Mouse (Mus musculus) left cerebral cortex, adult 9 months (tissue): ENCODE data around the gene Nav2.

Experiments
- DNase-seq, 2 experiments: peaks; one replicate each; pipeline ENCODE4 v3.0.0; 2022; ENCODE audit warnings: low spot score in 2 of 2

Gene Nav2

DNA sequence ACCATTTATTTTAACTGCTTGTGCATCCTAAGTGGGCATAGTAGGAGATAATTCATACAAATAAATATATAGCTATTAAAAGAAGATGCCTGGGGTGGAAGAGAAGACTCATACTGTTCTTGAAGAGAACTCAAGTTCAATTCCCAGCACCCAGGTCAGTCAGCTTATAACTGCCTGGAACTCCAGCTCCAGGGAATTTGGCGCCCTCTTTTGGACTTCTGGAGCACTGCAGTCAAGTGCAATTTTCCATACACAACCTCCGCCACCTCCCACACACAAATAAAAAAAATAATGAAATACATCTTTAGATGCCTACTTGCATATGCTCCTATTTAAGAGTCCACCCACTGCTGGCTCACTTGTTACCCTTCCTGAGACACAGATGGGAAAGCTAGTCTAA, 416.1 kb downstream of the Nav2 start:
- no peak for DNase-seq

DNA sequence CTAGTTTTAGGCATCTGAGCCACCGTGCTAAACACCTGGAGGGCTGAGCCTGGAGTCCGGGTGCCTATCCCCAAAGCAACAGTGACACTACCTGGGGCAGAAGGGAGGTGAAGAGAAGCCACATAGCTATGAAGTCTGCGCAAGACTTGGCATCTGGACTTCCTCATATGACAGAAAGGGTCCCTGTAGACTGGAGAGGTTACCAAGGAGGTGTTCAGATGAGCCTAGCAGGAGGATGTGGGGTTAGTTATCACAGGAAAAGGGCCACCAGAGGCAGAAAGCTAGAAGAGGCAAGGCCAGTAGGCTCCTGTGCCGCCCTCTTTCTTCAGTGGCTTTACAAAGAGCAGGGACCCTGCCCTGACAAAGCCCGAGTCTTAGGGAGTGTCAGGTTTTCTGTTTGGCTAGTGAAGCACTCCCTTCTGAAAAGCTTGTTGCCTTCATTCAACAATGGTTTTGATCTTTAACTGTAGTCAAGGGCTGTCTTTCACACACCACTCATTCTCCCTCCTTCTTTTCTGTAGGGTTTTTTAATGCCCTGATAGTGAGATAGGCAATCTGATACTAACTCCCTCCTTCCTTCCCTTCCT, 417.7 kb downstream of the Nav2 start:
- no peak for DNase-seq

DNA sequence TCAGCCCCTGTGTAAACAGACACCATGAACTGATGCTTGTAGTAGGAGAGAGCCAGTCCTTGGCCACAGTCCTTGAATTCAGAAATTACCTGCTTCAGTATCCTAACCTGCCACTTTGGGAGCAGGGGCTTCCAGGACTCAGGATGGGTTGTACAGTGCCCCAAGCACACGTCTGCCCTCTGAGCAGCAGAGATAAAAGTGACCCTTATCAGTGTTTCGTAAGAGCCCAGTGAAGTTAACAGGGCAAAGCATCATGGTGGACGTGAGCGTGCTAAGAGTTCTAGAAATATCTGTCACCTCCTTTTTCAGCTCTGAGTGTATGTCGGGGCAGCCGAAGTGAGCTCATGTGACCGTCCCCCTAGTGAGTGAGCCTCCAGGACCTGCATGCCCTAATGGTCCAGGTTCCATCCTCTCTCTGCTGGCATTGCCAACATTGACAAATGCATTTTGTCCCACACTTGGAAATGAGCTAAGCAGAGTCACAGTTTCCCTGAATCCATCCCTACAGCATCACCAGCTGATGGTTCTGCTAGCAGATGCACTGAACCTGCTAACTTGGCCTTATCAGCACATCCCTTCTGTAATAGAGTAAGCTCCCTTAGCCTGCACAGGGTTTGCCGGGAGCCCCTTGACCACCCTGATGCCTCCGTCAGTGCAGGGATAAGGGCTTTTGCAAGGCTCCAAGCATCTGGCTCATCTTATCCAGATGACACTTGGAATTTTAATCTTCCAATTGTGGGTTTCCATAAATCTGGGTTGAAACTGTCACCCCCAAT, 418.6 kb downstream of the Nav2 start:
- no peak for DNase-seq

DNA sequence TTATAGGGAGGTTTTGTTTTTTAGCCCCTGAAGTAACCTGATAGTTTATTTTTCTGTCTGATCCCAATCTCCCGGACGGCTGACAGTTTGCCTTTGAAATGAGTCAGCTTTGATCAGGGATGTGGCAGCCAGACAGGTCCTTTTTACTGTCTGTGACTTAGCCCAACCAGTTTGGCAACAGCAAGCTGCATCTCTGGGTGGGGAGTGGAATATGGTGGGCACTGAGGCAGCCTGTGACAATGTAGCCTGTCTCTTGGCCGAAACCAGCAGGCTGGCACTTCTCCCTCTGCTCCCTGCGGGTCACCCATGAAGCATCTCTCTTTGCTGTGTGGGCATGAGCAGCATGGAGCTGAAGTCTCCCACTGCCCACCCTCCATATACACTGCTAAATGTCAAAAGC, 421.7 kb downstream of the Nav2 start:
- no peak for DNase-seq

DNA sequence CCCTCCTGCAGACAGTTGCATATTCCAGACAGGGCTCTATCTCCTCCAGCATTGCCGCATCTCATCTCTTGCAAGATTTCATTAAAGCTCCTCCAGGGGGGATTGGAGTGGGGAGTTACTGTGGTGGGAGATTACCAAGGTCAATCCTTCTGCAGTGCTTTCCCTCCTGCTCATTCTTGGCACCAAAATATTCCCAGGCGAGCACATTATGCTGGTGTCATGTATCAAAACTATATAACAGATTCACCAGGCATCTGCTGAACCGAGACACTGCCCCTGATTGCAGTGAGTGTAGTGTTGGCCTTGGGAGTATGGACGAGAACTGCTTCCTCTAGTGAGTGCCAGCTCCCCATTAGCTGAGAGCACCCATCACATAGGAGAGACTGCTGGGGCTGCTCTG, 423.4 kb downstream of the Nav2 start:
- DNase-seq, result no peak

DNA sequence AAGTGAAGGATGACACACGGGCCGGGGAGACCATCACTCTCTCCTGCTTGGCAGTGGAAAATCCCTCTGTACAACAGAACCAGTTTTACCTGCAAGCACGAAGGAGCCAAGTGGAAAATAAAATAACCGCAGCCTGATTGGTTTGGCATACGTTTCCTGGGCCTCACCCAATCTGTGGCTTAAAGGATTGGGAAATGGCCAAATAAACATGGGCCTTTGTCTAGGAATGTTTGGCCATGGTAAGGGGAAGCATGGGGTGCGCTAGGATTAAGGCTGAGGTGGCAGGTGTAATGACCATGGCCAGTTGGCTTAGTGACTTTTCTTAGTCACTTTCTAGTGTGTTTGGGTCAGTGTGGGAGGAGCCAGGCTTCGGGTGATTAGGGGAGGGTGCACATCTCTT, 424.1 kb downstream of the Nav2 start:
- DNase-seq, result no peak

DNA sequence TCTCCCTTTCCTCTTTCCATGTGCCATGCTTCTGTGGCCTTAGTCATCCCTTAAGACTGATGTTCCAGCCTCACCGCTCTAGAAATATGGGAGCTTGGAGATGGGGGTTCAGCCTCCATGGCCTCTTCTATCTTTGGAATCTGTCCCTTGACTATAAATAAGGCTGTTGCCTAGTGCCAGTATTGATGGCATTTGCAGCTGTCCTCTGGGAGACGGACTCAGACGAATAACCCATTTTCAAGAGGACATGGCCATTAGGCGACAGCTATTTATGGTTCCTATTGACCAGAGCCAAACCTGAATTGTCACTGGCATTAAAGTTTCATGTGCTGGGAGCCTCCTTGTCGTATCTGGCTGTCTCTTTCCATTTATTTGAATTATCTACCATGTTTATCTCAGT, 425.6 kb downstream of the Nav2 start:
- DNase-seq, result no peak

DNA sequence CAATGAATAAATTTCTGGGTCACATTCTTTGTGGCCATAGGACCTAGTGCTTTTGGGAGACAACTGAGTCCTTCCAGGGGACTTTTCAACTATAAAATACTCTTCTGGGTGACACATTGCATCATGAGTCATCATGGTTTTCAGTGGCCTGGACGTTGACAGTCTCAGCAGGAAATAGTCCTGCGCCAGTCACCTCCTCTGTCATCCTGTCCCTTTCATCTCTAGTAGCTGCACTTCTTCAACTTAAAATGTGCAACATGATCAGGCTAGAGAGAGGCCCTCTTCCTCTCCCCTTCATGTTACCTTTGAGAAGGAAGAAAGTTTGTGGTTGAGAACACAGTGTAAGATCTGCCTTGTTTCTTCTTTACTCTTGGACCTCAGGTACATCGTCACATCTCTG, 426.5 kb downstream of the Nav2 start:
- DNase-seq, result no peak

DNA sequence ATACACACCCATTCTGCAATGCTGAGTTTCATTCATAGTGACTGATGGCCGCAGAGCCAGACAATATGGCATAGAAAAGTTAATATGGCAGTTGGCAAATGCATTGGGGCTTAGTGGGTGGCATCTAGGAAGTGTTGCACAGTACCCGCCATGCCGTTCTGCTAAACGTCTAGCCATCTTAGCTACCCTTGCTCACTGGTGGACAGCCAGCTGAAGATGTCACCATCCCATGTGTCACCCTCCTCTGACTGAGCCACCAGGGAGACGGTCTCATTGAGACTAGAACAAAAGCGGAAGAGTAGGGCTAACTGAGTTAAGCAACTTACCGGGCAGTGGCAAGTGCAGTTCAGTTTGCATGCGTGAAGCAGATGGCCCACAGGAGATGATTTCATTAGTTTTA, 428.2 kb downstream of the Nav2 start:
- DNase-seq, result no peak

DNA sequence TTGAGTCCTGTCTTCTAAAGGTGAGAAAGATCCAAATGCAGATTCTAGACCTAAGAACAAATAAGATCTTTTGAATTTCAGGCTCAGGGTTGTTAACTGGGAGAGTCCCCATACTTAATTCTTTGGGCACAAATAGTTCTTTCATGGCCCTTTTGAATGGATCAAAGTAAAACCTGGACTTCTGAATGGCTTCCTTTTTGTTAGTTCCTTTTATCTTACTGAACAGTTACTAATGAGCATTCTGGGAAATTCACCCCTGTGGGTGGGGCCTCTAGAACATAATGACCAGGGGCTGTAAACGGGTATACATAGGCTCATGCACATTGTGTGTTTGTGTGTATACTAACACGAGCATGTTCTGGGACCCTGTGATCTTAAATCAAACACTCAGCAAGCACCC, 429.2 kb downstream of the Nav2 start:
- DNase-seq, result no peak

DNA sequence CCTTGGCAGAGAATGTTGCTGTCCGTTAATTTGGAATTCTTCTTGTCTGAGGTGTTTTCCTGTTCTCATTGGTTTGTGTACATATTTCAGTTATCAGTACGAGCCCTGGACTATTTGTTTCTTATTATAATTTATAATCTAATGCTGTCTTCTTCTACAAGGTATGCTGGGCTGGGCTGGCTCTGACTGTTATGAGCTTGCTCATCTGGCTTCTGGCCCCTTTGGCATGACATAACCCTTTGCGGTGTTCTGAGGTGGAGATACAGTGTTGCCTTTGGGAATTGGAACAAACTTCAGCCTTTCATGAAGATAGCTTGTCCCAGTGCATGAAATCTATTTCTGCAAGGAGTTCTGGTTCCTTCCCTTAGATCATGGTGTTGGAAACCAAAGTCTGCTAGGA, 431.4 kb downstream of the Nav2 start:
- no peak for DNase-seq

DNA sequence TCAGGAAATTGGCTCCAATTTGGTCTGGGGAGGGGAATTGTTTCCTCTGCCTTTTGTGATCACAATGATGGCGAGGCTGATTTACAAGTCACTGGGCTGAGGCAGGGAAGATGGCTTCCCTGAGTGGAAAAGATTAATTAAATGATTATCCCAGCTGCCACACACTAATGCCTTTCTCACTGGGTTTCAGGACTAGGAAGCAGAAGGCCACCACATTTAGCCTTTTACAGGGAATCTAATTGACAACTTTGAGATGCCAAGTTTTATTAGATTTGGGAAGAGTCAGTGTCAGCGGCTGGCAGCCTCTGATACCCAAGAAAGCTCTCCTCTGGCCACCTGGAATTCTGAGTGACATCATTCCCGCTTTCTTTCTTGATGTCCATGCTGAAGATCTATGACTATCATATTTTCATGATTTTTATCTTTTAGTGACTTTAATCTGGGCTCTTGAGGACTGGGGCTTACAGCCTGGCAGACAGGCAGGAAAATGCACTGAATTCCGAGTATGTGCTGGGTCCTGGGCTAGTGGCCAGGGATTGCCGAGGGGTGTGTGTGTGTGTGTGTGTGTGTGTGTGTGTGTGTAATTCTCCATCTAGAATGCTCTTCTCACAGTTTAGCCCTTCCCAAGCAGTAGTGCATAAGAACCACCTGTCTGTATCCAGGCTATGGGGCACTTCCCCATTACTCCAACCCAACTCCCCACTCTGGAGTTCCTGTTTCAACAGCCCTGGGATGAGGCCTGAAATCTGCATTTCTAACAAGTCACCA, 432.8 kb downstream of the Nav2 start:
- no peak for DNase-seq

DNA sequence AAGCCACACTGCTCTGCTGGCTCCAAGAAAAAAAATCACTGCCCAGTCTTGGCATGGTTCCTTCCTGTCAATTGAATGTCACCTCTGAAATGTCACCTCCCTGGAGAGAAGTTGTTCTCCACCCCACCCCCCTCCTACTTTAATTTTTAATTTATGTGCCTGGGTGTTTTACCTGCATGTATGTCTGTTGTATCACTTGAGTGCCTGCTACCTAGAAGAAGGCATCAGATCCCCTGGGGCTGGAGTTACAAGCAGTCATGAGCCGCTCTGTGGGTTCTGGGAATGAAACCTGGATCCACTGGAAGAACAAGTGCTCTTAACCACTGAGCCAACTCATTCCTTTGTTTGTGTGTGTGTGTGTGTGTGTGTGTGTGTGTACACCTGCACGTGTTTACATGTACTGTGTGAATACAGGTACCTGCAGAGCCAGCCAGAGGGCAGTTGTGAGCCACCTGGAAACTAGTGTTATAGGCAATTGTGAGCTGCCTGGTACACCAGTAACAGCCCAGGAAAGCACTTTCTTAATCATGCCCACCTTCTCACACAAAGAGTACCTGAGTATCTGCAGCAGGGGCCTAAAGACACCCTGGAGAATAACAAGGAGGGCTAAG, 433.5 kb downstream of the Nav2 start:
- no peak for DNase-seq

DNA sequence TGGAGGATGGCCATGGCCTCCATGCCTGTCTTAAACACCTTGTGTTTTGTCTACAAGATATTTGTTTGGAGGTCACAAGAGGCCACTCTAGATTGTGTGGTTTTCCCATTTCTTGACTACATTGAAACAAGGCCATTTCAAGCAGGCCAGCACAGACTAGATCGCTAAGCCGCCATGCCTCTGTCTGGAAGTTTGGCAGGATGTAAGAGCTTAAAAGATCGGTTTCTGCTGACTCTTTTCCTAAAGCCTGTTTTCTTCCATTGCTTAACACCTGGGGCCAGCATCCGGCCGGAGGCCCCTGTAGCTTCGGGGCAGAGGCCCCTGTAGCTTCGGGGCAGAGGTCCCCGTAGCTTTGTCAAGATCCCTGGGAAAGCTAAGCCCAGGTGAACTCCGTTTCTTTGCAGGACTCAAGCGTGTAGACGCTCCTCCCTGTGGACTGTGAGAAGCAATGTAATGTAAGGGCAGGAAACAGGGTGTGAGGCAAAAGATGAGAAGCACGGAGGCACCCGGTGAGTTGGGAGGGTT, 434.1 kb downstream of the Nav2 start:
- DNase-seq, result no peak

DNA sequence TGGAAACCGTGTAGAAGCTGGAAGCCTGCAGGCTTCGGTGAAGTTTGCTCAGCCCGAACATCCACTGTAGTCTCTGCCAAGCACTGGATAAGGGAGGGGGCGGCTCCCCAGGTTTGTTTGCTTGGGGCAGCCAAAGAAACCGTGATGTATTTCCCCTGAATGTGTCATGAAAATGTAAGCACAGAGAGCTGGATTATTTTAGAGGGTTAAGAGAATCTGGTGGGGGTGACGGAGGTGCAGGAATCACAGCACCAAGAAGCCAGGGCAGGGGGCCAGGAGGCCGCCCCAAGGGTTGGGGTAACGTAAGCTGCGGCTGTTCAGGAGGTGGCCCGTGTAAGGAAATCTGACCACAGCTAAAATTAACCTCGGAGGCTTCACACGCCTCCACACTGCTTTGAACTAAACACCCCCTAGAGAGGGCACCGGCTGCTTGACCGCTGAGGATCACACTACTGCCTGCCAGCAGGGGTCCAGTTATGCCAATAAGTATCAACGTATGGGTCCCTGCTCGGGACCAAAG, 434.6 kb downstream of the Nav2 start:
- DNase-seq, result no peak

DNA sequence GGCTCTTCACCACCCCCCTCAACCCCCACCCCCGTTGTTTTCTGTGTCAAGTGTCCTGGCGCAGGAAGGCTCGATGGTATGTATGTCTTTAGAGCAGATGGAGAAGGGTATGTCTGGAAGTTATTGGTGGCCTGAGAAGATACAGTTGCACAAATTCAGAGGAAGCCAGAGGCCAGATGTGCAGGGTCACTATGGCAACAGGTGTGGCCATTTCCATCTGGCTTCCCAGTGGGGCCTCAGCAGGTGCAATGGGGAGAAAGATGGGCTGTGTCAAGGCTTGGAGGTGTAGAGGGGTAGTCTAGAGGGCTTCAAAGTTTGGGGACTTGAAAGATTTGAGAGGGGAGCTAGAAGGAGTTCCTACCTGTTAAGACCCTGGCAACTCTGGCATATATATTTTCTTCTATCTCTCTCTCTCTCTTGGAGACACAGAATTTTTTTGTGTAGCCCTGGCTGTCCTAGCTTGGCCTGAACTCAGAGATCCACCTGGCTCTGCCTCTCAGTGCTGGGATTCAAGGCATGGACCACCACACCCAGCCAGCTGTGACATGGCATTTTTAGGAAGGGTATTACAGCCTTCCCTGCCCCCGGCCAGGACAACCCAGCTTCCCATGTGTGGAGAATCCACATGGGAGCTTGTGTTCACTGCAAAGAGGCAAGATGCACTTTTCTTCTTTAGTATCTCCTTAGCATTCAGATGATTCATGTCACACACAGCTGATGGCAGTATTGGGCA, 435.4 kb downstream of the Nav2 start:
- no peak for DNase-seq

DNA sequence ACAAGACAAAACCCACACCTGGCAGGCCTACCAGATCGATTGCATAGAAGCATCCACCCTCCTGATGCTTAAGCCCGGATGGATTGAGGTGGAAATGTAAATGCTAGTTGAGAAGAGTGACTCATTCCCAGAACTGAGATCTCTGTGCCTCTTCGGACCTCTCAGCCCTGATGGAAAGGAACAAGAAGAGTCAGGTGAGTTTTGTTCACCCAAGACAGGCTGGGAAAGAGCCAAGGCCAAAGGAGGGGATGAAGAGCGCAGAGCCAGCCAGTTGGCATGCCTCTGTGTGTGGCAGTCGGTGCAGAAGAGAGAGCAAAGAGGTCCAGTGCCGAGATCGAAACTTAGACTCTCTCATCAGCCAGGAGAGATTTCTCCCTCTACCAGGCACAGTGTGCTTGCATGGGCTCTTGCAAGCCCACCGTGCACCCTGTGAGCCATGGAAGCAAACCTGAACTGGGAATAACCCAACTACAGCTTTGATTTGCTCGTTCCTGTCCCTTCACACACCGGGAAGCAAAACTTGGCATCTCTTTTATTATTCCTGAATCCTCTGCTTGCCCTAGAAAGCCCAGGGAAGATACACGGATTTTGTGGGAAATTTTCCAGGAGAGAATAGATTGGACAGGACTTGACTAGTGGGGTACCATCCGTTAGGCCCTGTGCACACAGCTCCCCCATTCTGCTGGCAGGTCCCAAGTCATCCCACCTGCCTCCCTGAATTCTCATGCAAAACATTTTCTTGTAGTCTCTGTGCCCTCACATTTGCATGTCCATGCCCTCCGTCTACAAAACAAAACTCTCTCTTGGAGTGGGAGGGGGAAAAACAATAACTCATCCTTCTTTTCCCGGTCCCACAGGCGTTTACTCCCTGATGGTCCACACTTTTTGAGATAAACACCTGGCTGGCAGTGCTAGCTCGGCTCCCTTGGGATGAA, 439.1 kb downstream of the Nav2 start:
- no peak for DNase-seq

DNA sequence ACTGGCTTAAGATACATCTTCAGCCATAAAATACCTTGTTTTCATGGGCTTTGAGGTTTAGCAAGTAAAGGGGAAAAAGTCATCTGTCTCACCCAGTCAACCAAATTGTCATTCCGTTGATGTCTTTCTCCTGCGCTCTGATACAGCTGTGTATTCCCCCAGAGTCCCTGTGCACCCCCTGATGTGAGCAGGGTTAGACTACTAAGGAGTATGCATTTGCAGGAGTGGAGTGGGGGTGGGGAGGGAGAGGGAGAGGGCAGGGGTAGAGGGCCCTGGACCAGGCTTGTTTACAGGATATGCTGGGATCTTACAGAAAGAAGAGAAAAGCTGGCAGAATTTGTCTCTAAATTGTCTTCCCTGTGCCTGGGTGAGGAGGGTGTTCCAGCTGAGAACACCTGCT, 440.1 kb downstream of the Nav2 start:
- no peak for DNase-seq

DNA sequence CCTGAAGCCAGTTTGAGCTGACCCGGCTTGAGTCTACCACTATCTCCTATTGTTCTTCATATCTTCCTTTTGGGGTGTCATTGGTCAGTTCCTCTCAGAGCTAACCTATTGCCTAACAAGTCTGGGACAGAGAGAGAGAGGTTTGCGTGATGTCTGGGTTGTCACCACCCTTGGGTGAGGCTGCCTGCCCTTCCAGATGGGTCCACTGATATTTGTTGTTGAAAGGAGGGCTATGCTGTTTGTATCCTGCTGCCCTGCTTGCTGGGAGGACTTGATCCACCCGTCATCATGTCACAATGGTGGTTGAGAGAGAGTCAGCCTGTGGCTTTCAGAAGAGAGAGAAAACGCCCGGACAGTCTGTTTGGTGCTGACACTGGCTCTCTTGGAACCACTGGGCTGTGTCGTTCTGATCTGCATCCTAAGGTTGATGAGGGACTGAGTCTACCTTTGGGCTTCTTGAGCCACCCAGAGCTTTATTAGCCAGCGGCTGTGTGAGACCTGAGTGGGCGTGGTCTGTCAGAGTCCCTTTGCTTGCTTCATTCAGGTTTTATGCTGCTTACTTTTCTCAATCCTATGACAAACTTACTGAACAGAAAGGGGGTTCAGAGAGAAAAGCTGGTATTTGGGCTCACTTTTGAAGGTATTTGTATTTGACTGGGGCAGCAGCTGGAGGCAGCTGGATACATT, 441.9 kb downstream of the Nav2 start:
- no peak for DNase-seq
